Mouse (Mus musculus): ENCODE measurements at regions not wholly inside any gene's neighbourhood (a gene's known extent, or its start where the extent isn't known, plus 50 kb on each side); places are given as distances from the start of the nearest gene placed in this dataset.

DNA sequence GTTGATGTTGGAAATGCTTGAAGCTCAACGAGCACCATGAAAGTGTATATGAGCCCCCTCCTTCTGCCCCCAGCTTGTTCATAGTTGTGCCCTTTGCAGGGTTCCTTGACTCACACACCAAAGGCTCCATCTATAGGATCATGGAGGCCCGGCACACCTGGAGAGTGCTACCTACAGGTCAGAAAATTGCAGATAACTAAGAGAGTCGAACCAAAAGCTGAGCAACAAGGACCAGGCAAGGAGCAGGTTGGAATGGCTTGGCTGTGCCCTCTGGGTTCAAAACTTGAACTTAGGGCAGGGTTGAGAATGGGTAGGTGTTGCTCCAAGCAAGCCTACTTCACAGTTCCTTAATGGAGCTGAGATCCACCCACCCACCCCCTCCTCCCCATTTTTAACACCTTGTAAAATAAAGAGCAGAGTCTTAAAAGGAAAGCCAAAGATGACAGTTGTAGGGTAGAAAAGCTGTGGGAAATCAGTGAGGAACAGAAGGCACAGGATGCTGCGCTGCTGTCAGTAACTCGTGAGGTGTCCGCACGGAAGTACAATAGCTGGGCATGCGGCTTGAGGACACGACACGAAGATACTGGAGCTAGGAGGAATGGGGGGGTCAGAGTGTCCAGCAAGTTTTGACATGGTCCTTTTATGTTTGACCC is 180.0 kb upstream of the Ntm start:
- 91% methylated on average over 10 of the region's 10 CpGs for WGBS
- Histone ChIP-seq H3K27ac (ENCODE audit: low read length) (no peak overlapping the region), H3K4me3 (ENCODE audit: low read depth, low read length) (no peak overlapping the region), H3K27me3 (ENCODE audit: control insufficient read depth, insufficient read depth, low read length) (no peaks in the 10 kb centered on the region), H3K9me3 (ENCODE audit: control insufficient read depth, low read depth, low read length) (no peaks in the 10 kb centered on the region), H3K4me2 (replicated peaks; ENCODE audit: low read depth, low read length) (no peak overlapping the region), H3K4me1 (ENCODE audit: control insufficient read depth, insufficient read depth, low read length) (peaks cover 4% of the 10 kb centered on the region; the same call in 1 of the 2 replicates), H3K36me3 (ENCODE audit: control insufficient read depth, insufficient read depth, low read length) (no peaks in the 10 kb centered on the region), H3K9ac (replicated peaks; ENCODE audit: low read depth, low read length) (no peak overlapping the region)
- ATAC-seq (ENCODE audit: insufficient number of reproducible peaks, insufficient read depth, low FRiP score, low read depth), result no peak

GRCm38 (mm10) chr9:30149481-30150468 is 186.8 kb upstream of the Ntm start:
- no peak for ATAC-seq (ENCODE audit: insufficient number of reproducible peaks, insufficient read depth, low FRiP score, low read depth)
- no peaks in the 10 kb centered on the region for H3K27me3 ChIP-seq (ENCODE audit: control insufficient read depth, insufficient read depth, low read length)
- no peaks in the 10 kb centered on the region for H3K36me3 ChIP-seq (ENCODE audit: control insufficient read depth, insufficient read depth, low read length)
- 36% methylated on average over 17 of the region's 17 CpGs for WGBS
- H3K27ac ChIP-seq (ENCODE audit: low read length), result no peak overlapping the region
- no peak overlapping the region for H3K9ac ChIP-seq (replicated peaks; ENCODE audit: low read depth, low read length)
- H3K4me3 ChIP-seq (ENCODE audit: low read depth, low read length), result no peak overlapping the region
- no peak overlapping the region for H3K4me2 ChIP-seq (replicated peaks; ENCODE audit: low read depth, low read length)
- H3K4me1 ChIP-seq (ENCODE audit: control insufficient read depth, insufficient read depth, low read length), result no peaks in the 10 kb centered on the region
- H3K9me3 ChIP-seq (ENCODE audit: control insufficient read depth, low read depth, low read length), result no peaks in the 10 kb centered on the region

GRCm38 (mm10) chr9:30151173-30151572 is 188.2 kb upstream of the Ntm start:
- Histone ChIP-seq H3K9me3 (ENCODE audit: control insufficient read depth, low read depth, low read length) (no peaks in the 10 kb centered on the region), H3K27me3 (ENCODE audit: control insufficient read depth, insufficient read depth, low read length) (no peaks in the 10 kb centered on the region), H3K27ac (ENCODE audit: low read length) (no peak overlapping the region), H3K4me3 (ENCODE audit: low read depth, low read length) (no peak overlapping the region), H3K4me2 (replicated peaks; ENCODE audit: low read depth, low read length) (no peak overlapping the region), H3K36me3 (ENCODE audit: control insufficient read depth, insufficient read depth, low read length) (no peaks in the 10 kb centered on the region), H3K4me1 (ENCODE audit: control insufficient read depth, insufficient read depth, low read length) (no peaks in the 10 kb centered on the region), H3K9ac (replicated peaks; ENCODE audit: low read depth, low read length) (no peak overlapping the region)
- WGBS, result 91% methylated on average over 1 of the region's 1 CpGs
- no peak for ATAC-seq (ENCODE audit: insufficient number of reproducible peaks, insufficient read depth, low FRiP score, low read depth)

GRCm38 (mm10) chr9:30166235-30166752 is 203.4 kb upstream of the Ntm start:
- H3K27me3 ChIP-seq (ENCODE audit: control insufficient read depth, insufficient read depth, low read length), result no peaks in the 10 kb centered on the region
- no peak overlapping the region for H3K27ac ChIP-seq (ENCODE audit: low read length)
- 63% methylated on average over 13 of the region's 13 CpGs for WGBS
- no peak overlapping the region for H3K4me2 ChIP-seq (replicated peaks; ENCODE audit: low read depth, low read length)
- no peak overlapping the region for H3K4me3 ChIP-seq (ENCODE audit: low read depth, low read length)
- ATAC-seq (ENCODE audit: insufficient number of reproducible peaks, insufficient read depth, low FRiP score, low read depth), result no peak
- H3K4me1 ChIP-seq (ENCODE audit: control insufficient read depth, insufficient read depth, low read length), result no peaks in the 10 kb centered on the region
- no peak overlapping the region for H3K9ac ChIP-seq (replicated peaks; ENCODE audit: low read depth, low read length)
- H3K36me3 ChIP-seq (ENCODE audit: control insufficient read depth, insufficient read depth, low read length), result no peaks in the 10 kb centered on the region
- no peaks in the 10 kb centered on the region for H3K9me3 ChIP-seq (ENCODE audit: control insufficient read depth, low read depth, low read length)

GRCm38 (mm10) chr9:30167223-30167622 is 204.3 kb upstream of the Ntm start:
- ATAC-seq (ENCODE audit: insufficient number of reproducible peaks, insufficient read depth, low FRiP score, low read depth), result no peak
- Histone ChIP-seq H3K27ac (ENCODE audit: low read length) (no peak overlapping the region), H3K4me2 (replicated peaks; ENCODE audit: low read depth, low read length) (no peak overlapping the region), H3K36me3 (ENCODE audit: control insufficient read depth, insufficient read depth, low read length) (no peaks in the 10 kb centered on the region), H3K9ac (replicated peaks; ENCODE audit: low read depth, low read length) (no peak overlapping the region), H3K9me3 (ENCODE audit: control insufficient read depth, low read depth, low read length) (no peaks in the 10 kb centered on the region), H3K27me3 (ENCODE audit: control insufficient read depth, insufficient read depth, low read length) (no peaks in the 10 kb centered on the region), H3K4me1 (ENCODE audit: control insufficient read depth, insufficient read depth, low read length) (no peaks in the 10 kb centered on the region), H3K4me3 (ENCODE audit: low read depth, low read length) (no peak overlapping the region)
- WGBS, result 50% methylated on average over 7 of the region's 7 CpGs

DNA sequence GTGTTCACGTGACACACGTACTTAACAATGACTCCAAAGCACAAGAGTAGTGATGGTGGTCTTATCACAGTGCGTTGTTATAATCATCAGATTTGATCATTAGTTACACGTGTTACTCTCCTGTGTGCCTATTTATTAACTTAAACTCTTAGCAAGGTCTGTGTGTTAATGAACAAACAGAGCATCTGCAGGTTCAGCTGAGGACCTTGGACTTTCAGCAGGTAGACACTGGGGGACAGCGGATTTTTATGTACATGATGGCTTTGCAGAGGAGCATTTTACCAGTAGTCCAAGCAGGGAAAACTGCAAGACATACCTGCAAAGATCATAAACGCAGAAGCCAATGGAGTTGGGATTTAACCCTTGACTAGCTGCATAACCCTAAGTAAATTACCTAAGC is 211.7 kb upstream of the Ntm start:
- no peak overlapping the region for H3K27ac ChIP-seq (ENCODE audit: low read length)
- no peaks in the 10 kb centered on the region for H3K9me3 ChIP-seq (ENCODE audit: control insufficient read depth, low read depth, low read length)
- H3K36me3 ChIP-seq (ENCODE audit: control insufficient read depth, insufficient read depth, low read length), result no peaks in the 10 kb centered on the region
- H3K4me3 ChIP-seq (ENCODE audit: low read depth, low read length), result no peak overlapping the region
- no peaks in the 10 kb centered on the region for H3K4me1 ChIP-seq (ENCODE audit: control insufficient read depth, insufficient read depth, low read length)
- H3K27me3 ChIP-seq (ENCODE audit: control insufficient read depth, insufficient read depth, low read length), result no peaks in the 10 kb centered on the region
- ATAC-seq (ENCODE audit: insufficient number of reproducible peaks, insufficient read depth, low FRiP score, low read depth), result no peak
- H3K4me2 ChIP-seq (replicated peaks; ENCODE audit: low read depth, low read length), result no peak overlapping the region
- H3K9ac ChIP-seq (replicated peaks; ENCODE audit: low read depth, low read length), result no peak overlapping the region
- 80% methylated on average over 6 of the region's 6 CpGs for WGBS

- H3K36me3 ChIP-seq (ENCODE audit: control insufficient read depth, insufficient read depth, low read length), result no peaks in the 10 kb centered on the region
- no peak for ATAC-seq (ENCODE audit: insufficient number of reproducible peaks, insufficient read depth, low FRiP score, low read depth)
- no peak overlapping the region for H3K9ac ChIP-seq (replicated peaks; ENCODE audit: low read depth, low read length)
- H3K4me1 ChIP-seq (ENCODE audit: control insufficient read depth, insufficient read depth, low read length), result no peaks in the 10 kb centered on the region
- H3K4me2 ChIP-seq (replicated peaks; ENCODE audit: low read depth, low read length), result no peak overlapping the region
- no peak overlapping the region for H3K27ac ChIP-seq (ENCODE audit: low read length)
- WGBS, result 79% methylated on average over 3 of the region's 3 CpGs
- no peaks in the 10 kb centered on the region for H3K9me3 ChIP-seq (ENCODE audit: control insufficient read depth, low read depth, low read length)
- no peaks in the 10 kb centered on the region for H3K27me3 ChIP-seq (ENCODE audit: control insufficient read depth, insufficient read depth, low read length)
- no peak overlapping the region for H3K4me3 ChIP-seq (ENCODE audit: low read depth, low read length)
These were observed 212.4 kb upstream of the Ntm start for GRCm38 (mm10) chr9:30175376-30175775.

DNA sequence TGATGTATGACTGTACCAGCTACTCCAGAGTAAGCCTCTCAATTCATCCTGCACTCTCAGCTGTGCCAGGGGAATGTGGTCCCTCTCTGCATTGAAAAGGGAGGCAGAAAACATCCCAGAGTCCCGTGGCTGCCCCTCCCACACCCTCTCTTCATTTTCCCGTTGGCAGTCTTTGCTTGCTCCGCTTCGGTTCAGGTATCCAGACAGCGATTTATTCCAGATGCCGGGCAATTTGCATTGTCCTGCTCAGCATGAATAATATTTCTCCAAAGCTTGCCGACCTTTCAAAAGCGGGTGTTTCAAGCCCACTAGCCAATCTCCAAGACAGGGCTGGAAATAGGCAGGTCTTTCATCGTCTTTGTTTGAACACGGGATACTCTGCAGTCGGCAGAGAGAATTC is 220.5 kb upstream of the Ntm start:
- Histone ChIP-seq H3K4me3 (ENCODE audit: low read depth, low read length) (no peak overlapping the region), H3K9me3 (ENCODE audit: control insufficient read depth, low read depth, low read length) (no peaks in the 10 kb centered on the region), H3K4me2 (replicated peaks; ENCODE audit: low read depth, low read length) (no peak overlapping the region), H3K36me3 (ENCODE audit: control insufficient read depth, insufficient read depth, low read length) (no peaks in the 10 kb centered on the region), H3K9ac (replicated peaks; ENCODE audit: low read depth, low read length) (no peak overlapping the region), H3K4me1 (ENCODE audit: control insufficient read depth, insufficient read depth, low read length) (no peaks in the 10 kb centered on the region), H3K27me3 (ENCODE audit: control insufficient read depth, insufficient read depth, low read length) (no peaks in the 10 kb centered on the region), H3K27ac (ENCODE audit: low read length) (no peak overlapping the region)
- 61% methylated on average over 11 of the region's 11 CpGs for WGBS
- ATAC-seq (ENCODE audit: insufficient number of reproducible peaks, insufficient read depth, low FRiP score, low read depth), result no peak
